Comparison of ENCODE assay signal across 9 mouse cellular contexts in genomic region chr6:70956285-70956912, GRCm38 (mm10). TPM values are rescaled to one million over a fixed set of nuclear protein-coding genes. Genes with fewer than 3 reads are reported as not detected.
DNase-seq lines count a peak whose midpoint lies in the region; ATAC-seq and TF ChIP-seq lines count a peak whose summit lies in the region.
"Had no signal": no experiment of that assay in that cellular context is flagged by ENCODE, and none has a peak within 500 bp of the region (broad histone marks: within the 10 kb centered on the region; RNA-seq: fewer than 3 reads in every experiment).

TSS of gene Foxi3 (plus strand) at chr6:70956531.

- WGBS in heart, embryonic 13.5 days, result under 1% methylated on average over 67 of the region's 67 CpGs
- under 1% methylated on average over 67 of the region's 67 CpGs for WGBS in forebrain, embryonic 14.5 days
- WGBS in lung, adult 2 months, result 1% methylated on average over 67 of the region's 67 CpGs
- WGBS in neural tube, embryonic 15.5 days, result under 1% methylated on average over 51 of the region's 67 CpGs

- H3K27me3 ChIP-seq in heart, embryonic 13.5 days (replicated peaks), result peaks cover 93% of the 10 kb centered on the region
- peaks cover 51% of the 10 kb centered on the region for H3K27me3 ChIP-seq in forebrain, embryonic 14.5 days (replicated peaks; ENCODE audit: control insufficient read depth, insufficient read depth, low read length)
- H3K27me3 ChIP-seq in neural tube, embryonic 15.5 days (replicated peaks), result peaks cover 69% of the 10 kb centered on the region

- H3K9me3 ChIP-seq in heart, embryonic 13.5 days, result no peaks in the 10 kb centered on the region
- H3K9me3 ChIP-seq in forebrain, embryonic 14.5 days (replicated peaks; ENCODE audit: control insufficient read depth, low read length), result no peaks in the 10 kb centered on the region
- H3K9me3 ChIP-seq in neural tube, embryonic 15.5 days (replicated peaks), result no peaks in the 10 kb centered on the region

- H3K4me1 ChIP-seq in heart, embryonic 13.5 days, result peaks cover 14% of the 10 kb centered on the region
- H3K4me1 ChIP-seq in forebrain, embryonic 14.5 days (ENCODE audit: control insufficient read depth, insufficient read depth, low read length), result peaks cover 10% of the 10 kb centered on the region
- no peaks in the 10 kb centered on the region; the same call in 1 of the 2 replicates for H3K4me1 ChIP-seq in lung, adult 2 months (ENCODE audit: control insufficient read depth, insufficient read depth, low read length)
- peaks cover 16% of the 10 kb centered on the region for H3K4me1 ChIP-seq in neural tube, embryonic 15.5 days

- no peaks in the 10 kb centered on the region for H3K36me3 ChIP-seq in heart, embryonic 13.5 days
- no peaks in the 10 kb centered on the region for H3K36me3 ChIP-seq in forebrain, embryonic 14.5 days (ENCODE audit: control insufficient read depth, insufficient read depth, low read length)
- H3K36me3 ChIP-seq in neural tube, embryonic 15.5 days, result no peaks in the 10 kb centered on the region

- H3K4me2 ChIP-seq in heart, embryonic 13.5 days, result peak within 1 kb of the TSS; percentile 83
- peak within 1 kb of the TSS; percentile 91 for H3K4me2 ChIP-seq in forebrain, embryonic 14.5 days (ENCODE audit: low read length)
- peak within 1 kb of the TSS; percentile 93 for H3K4me2 ChIP-seq in neural tube, embryonic 15.5 days

- no peak for ATAC-seq in heart, embryonic 13.5 days (ENCODE audit: extremely low read depth, insufficient number of reproducible peaks, low FRiP score, low TSS enrichment)
- peak; percentile 69 for ATAC-seq in forebrain, embryonic 14.5 days
- ATAC-seq in neural tube, embryonic 15.5 days (ENCODE audit: low FRiP score), result peak; percentile 65

- peak within 1 kb of the TSS; percentile 55 for H3K4me3 ChIP-seq in heart, embryonic 13.5 days
- H3K4me3 ChIP-seq in forebrain, embryonic 14.5 days (ENCODE audit: low read depth, low read length), result peak within 1 kb of the TSS; percentile 43
- no peak within 1 kb of the TSS for H3K4me3 ChIP-seq in lung, adult 2 months (replicated peaks; ENCODE audit: extremely low read depth, low read depth, low read length)
- H3K4me3 ChIP-seq in neural tube, embryonic 15.5 days (replicated peaks), result peak within 1 kb of the TSS; percentile 44

- TF ChIP-seq POLR2A in brain, embryonic 14.5 days (IDR thresholded peaks at IDR 0.05; ENCODE audit: borderline replicate concordance, extremely low read depth, insufficient read depth, insufficient read length, poor library complexity, severe bottlenecking), result no peak
- no peak for TF ChIP-seq POLR2A in lung, adult 2 months (IDR thresholded peaks at IDR 0.05; ENCODE audit: borderline replicate concordance, extremely low read depth, low read depth, low read length)

- H3K9ac ChIP-seq in heart, embryonic 13.5 days, result peak within 1 kb of the TSS; percentile 52; the same call in 1 of the 2 replicates
- H3K9ac ChIP-seq in forebrain, embryonic 14.5 days (ENCODE audit: low read length), result peak within 1 kb of the TSS; percentile 47; the same call in 1 of the 2 replicates
- 0 out of 2 replicates have a peak within 1 kb of the TSS, but pooled peaks have one; percentile 18 for H3K9ac ChIP-seq in neural tube, embryonic 15.5 days (replicated peaks)

- TF ChIP-seq CTCF in brain, embryonic 14.5 days (IDR thresholded peaks at IDR 0.05; ENCODE audit: borderline replicate concordance, extremely low read depth, insufficient read depth, insufficient read length), result no peak
- no peak for TF ChIP-seq CTCF in lung, adult 2 months (IDR thresholded peaks at IDR 0.05; ENCODE audit: insufficient read depth, low read length)

- no peak for DNase-seq in heart, adult 8-10 months (ENCODE audit: low spot score)
- DNase-seq in brain, embryonic 14.5 days (ENCODE audit: low read depth), result peak; percentile 32
- DNase-seq in forebrain, embryonic 14.5 days (ENCODE audit: low spot score), result peak; percentile 10
- DNase-seq in kidney, adult 18-20 months, result peak; percentile 70
- peak; percentile 34 for DNase-seq in lung, adult 2 months
- DNase-seq in spleen, postnatal 14 days (ENCODE audit: low spot score in 2 of 2), result no peak

- no peak within 1 kb of the TSS for H3K27ac ChIP-seq in heart, embryonic 13.5 days (replicated peaks)
- H3K27ac ChIP-seq in forebrain, embryonic 14.5 days (ENCODE audit: low read depth, low read length), result no peak within 1 kb of the TSS
- H3K27ac ChIP-seq in neural tube, embryonic 15.5 days (replicated peaks), result no peak within 1 kb of the TSS

RNA-seq across cellular contexts. Expression of gene Foxi3, which starts in this region (rescaled TPM):
- not detected in 2 replicates for polyA plus RNA-seq in heart, embryonic 13.5 days (2015; fragmentation: Nextera tagmentation; extraction: Ambion mirVana)
- total RNA-seq in heart, adult 8-10 months (2022), result not detected
- polyA plus RNA-seq in brain, embryonic 14.5 days (2012; rRNA removed), result 0.08 and 0.49 TPM in 2 replicates
- polyA plus RNA-seq in forebrain, embryonic 14.5 days (2014; fragmentation: Nextera tagmentation; extraction: Ambion mirVana), result not detected in 2 replicates
- polyA plus RNA-seq in lung, adult 2 months (2012; rRNA removed), result not detected in 2 replicates
- not detected in 2 replicates for polyA plus RNA-seq in neural tube, embryonic 15.5 days (2015; fragmentation: Nextera tagmentation; extraction: Ambion mirVana)
- polyA plus RNA-seq: large intestine, adult 2 months had no signal

Comparison
In these comparisons a context has a peak if more than half of its experiments do, and no peak if none do; other contexts are left out.
1. Peak in DNase-seq in brain, embryonic 14.5 days; RNA of the gene not detected or under 1 TPM.
2. Peak in DNase-seq, ATAC-seq, H3K4me3 ChIP-seq, H3K9ac ChIP-seq and H3K4me2 ChIP-seq in forebrain, embryonic 14.5 days; RNA of the gene not detected or under 1 TPM.
3. Peak in DNase-seq in lung, adult 2 months; RNA of the gene not detected or under 1 TPM.
4. Peak in ATAC-seq, H3K4me3 ChIP-seq, H3K9ac ChIP-seq and H3K4me2 ChIP-seq in neural tube, embryonic 15.5 days; RNA of the gene not detected or under 1 TPM.